14 mouse cellular contexts compared by ENCODE assay signal in the genomic region with DNA sequence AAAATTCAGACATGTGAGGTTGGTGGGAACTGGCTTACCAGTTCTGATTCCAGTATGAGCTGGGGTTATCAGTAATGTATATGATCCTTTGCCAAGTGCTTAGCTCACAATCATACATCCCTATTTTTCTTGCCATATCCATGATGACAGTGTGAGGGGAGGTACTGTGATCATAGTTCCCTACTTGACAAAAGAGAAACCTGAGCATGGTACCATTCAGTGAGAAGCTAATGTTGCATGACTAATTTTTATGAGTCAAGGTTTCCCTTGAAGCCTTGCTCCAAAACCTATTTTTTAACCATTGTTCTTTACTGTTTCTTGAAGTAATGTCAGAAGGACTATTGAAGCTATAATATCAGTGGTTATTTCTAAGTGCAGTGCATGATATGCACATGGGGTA.
"Had no signal": no experiment of that assay in that cellular context is flagged by ENCODE, and none has a peak within 500 bp of the region (broad histone marks: within the 10 kb centered on the region; RNA-seq: fewer than 3 reads in every experiment).

No protein-coding gene starts in this region.

- H3K9me3 ChIP-seq: liver, embryonic 13.5 days; lung, embryonic 15.5 days; megakaryocyte, embryonic 14.5 days; midbrain, embryonic 15.5 days had no signal

- H3K4me1 ChIP-seq: liver, embryonic 13.5 days; lung, embryonic 15.5 days; midbrain, embryonic 15.5 days had no signal

- H3K27ac ChIP-seq: left cerebral cortex, adult 2 months; liver, embryonic 13.5 days; lung, embryonic 15.5 days; macrophage; midbrain, embryonic 15.5 days had no signal

- DNase-seq: kidney, postnatal 10 days; liver; liver, embryonic 13.5 days; liver, postnatal 0 days; lung, postnatal 14 days; right cerebral cortex, postnatal 14 days; thymus, postnatal 14 days had no signal

- H3K9ac ChIP-seq: liver, embryonic 13.5 days; liver, postnatal 0 days; lung, embryonic 15.5 days; midbrain, embryonic 15.5 days had no signal

- H3K4me2 ChIP-seq: liver, embryonic 13.5 days; lung, embryonic 15.5 days; midbrain, embryonic 11.5 days; midbrain, embryonic 15.5 days had no signal

- ATAC-seq: intestine, embryonic 16.5 days; liver, postnatal 0 days; midbrain, embryonic 15.5 days had no signal

- H3K36me3 ChIP-seq: liver, embryonic 13.5 days; lung, embryonic 15.5 days; midbrain, embryonic 15.5 days had no signal

- H3K4me3 ChIP-seq: left cerebral cortex, adult 2 months; liver, embryonic 13.5 days; lung, embryonic 15.5 days; megakaryocyte, embryonic 14.5 days; midbrain, embryonic 15.5 days had no signal

- H3K27me3 ChIP-seq: liver, embryonic 13.5 days; lung, embryonic 15.5 days; megakaryocyte, embryonic 14.5 days; midbrain, embryonic 15.5 days had no signal
